Mouse (Mus musculus) lung, embryonic 15.5 days (tissue): ENCODE results near the gene Rhag. TPM values are rescaled to one million over a fixed set of nuclear protein-coding genes. Genes with fewer than 3 reads are reported as not detected.

Experiments
- ATAC-seq: fragments of 200-750 bp; cut with Nextera tagmentation; 2 replicates; pipeline ENCODE4 v1.8.0; 2017; ENCODE audit warnings: moderate number of reproducible peaks, borderline replicate concordance; ENCODE audit not compliant: low FRiP score, low TSS enrichment; ENCODE audit errors: extremely low read depth
- H3K27ac ChIP-seq: fragments of 300-500 bp; sonication (generic); 2 replicates; pipeline ENCODE4 v1.5.1; 2015; ENCODE audit warnings: moderate library complexity, mild to moderate bottlenecking, inconsistent platforms
- H3K27me3 ChIP-seq: fragments of 300-500 bp; sonication (generic); 2 replicates; pipeline ENCODE4 v1.6.1; 2015; ENCODE audit warnings: inconsistent platforms
- H3K36me3 ChIP-seq: fragments of 300-500 bp; sonication (generic); 2 replicates; pipeline ENCODE4 v1.6.1; 2015; ENCODE audit warnings: inconsistent platforms
- H3K4me1 ChIP-seq: fragments of 300-500 bp; sonication (generic); 2 replicates; pipeline ENCODE4 v1.6.1; 2015; ENCODE audit warnings: inconsistent platforms
- H3K4me2 ChIP-seq: fragments of 300-500 bp; sonication (generic); 2 replicates; pipeline ENCODE4 v1.6.1; 2015; ENCODE audit warnings: inconsistent platforms, mild to moderate bottlenecking, moderate library complexity
- H3K4me3 ChIP-seq: fragments of 300-500 bp; sonication (generic); 2 replicates; pipeline ENCODE4 v1.5.1; 2015; ENCODE audit warnings: mild to moderate bottlenecking, inconsistent platforms
- H3K9ac ChIP-seq: fragments of 300-500 bp; sonication (generic); 2 replicates; pipeline ENCODE4 v1.6.1; 2015; ENCODE audit warnings: inconsistent platforms
- H3K9me3 ChIP-seq: fragments of 300-500 bp; sonication (generic); 2 replicates; pipeline ENCODE4 v1.6.1; 2016; ENCODE audit warnings: inconsistent platforms
- WGBS: fragments of 180-500 bp; shearing (Covaris S2); methylation state at CpG from one replicate; pipeline ENCODE4 v1.1.7; 2015; 5-methylcytosine and 5-hydroxymethylcytosine counted together
- polyA plus RNA-seq: library from polyadenylated mRNA; unstranded; fragments of >200 nt; fragmentation: Nextera tagmentation; extraction: Ambion mirVana; gene quantifications from 2 replicates; pipeline ENCODE4 v1.2.1, GENCODE M21; 2015

Rhag gene
- polyA plus RNA-seq, 1 experiment from 2014 or later: 0.89 TPM

- H3K27me3 ChIP-seq: no peaks in the 10 kb centered on the region
- ATAC-seq: no peak
- 66% methylated on average over 4 of the region's 4 CpGs for WGBS
Observed at GRCm38 (mm10) chr17:40817340-40817943, 6.5 kb downstream of the Rhag start.

GRCm38 (mm10) chr17:40821477-40821876, 10.6 kb downstream of the Rhag start:
- peak; percentile 49; the same call in 1 of the 2 replicates for ATAC-seq
- no peaks in the 10 kb centered on the region for H3K9me3 ChIP-seq
- no peaks in the 10 kb centered on the region for H3K36me3 ChIP-seq
- no peak overlapping the region for H3K9ac ChIP-seq
- H3K4me1 ChIP-seq: no peaks in the 10 kb centered on the region
- H3K4me2 ChIP-seq: no peak overlapping the region
- no peak overlapping the region for H3K27ac ChIP-seq
- WGBS: 38% methylated on average over 9 of the region's 9 CpGs
- no peak overlapping the region for H3K4me3 ChIP-seq
- H3K27me3 ChIP-seq: no peaks in the 10 kb centered on the region

More at GRCm38 (mm10) chr17:40817340-40817943, 6.5 kb downstream of the Rhag start:
- Histone ChIP-seq H3K4me3 (no peak overlapping the region), H3K4me1 (no peaks in the 10 kb centered on the region), H3K27ac (no peak overlapping the region), H3K9me3 (no peaks in the 10 kb centered on the region), H3K4me2 (no peak overlapping the region), H3K9ac (no peak overlapping the region), H3K36me3 (no peaks in the 10 kb centered on the region)

- Histone ChIP-seq H3K9me3 (no peaks in the 10 kb centered on the region), H3K4me2 (no peak overlapping the region), H3K36me3 (no peaks in the 10 kb centered on the region), H3K4me1 (no peaks in the 10 kb centered on the region), H3K4me3 (no peak overlapping the region), H3K27me3 (no peaks in the 10 kb centered on the region), H3K27ac (no peak overlapping the region), H3K9ac (no peak overlapping the region)
- ATAC-seq: no peak
- WGBS: 13% methylated on average over 4 of the region's 4 CpGs
Observed at GRCm38 (mm10) chr17:40823817-40824216, 12.9 kb downstream of the Rhag start.

- no peaks in the 10 kb centered on the region for H3K36me3 ChIP-seq
- no peaks in the 10 kb centered on the region for H3K9me3 ChIP-seq
- no peak for ATAC-seq
- no peak overlapping the region for H3K4me3 ChIP-seq
- no peak overlapping the region for H3K4me2 ChIP-seq
- no peaks in the 10 kb centered on the region for H3K27me3 ChIP-seq
- H3K4me1 ChIP-seq: no peaks in the 10 kb centered on the region
- WGBS: 48% methylated on average over 8 of the region's 8 CpGs
- no peak overlapping the region for H3K9ac ChIP-seq
- H3K27ac ChIP-seq: no peak overlapping the region
Observed at GRCm38 (mm10) chr17:40824549-40824948, 13.6 kb downstream of the Rhag start.

- H3K4me2 ChIP-seq: no peak overlapping the region
- no peaks in the 10 kb centered on the region for H3K36me3 ChIP-seq
- 43% methylated on average over 2 of the region's 2 CpGs for WGBS
- no peak overlapping the region for H3K9ac ChIP-seq
- no peaks in the 10 kb centered on the region for H3K27me3 ChIP-seq
- no peaks in the 10 kb centered on the region for H3K9me3 ChIP-seq
- H3K4me3 ChIP-seq: no peak overlapping the region
- H3K4me1 ChIP-seq: no peaks in the 10 kb centered on the region
- no peak overlapping the region for H3K27ac ChIP-seq
- ATAC-seq: no peak
Observed at GRCm38 (mm10) chr17:40831870-40832269, 20.9 kb downstream of the Rhag start.

GRCm38 (mm10) chr17:40837308-40837707, 26.4 kb downstream of the Rhag start:
- H3K9me3 ChIP-seq: no peaks in the 10 kb centered on the region
- H3K4me3 ChIP-seq: no peak overlapping the region
- H3K36me3 ChIP-seq: no peaks in the 10 kb centered on the region
- no peak overlapping the region for H3K4me2 ChIP-seq
- no peak for ATAC-seq
- H3K9ac ChIP-seq: no peak overlapping the region
- no peak overlapping the region for H3K27ac ChIP-seq
- H3K27me3 ChIP-seq: no peaks in the 10 kb centered on the region
- no peaks in the 10 kb centered on the region for H3K4me1 ChIP-seq

- no peaks in the 10 kb centered on the region for H3K27me3 ChIP-seq
- no peaks in the 10 kb centered on the region for H3K9me3 ChIP-seq
- H3K9ac ChIP-seq: no peak overlapping the region
- H3K4me1 ChIP-seq: no peaks in the 10 kb centered on the region
- H3K4me2 ChIP-seq: no peak overlapping the region
- no peak for ATAC-seq
- H3K27ac ChIP-seq: no peak overlapping the region
- H3K4me3 ChIP-seq: no peak overlapping the region
- no peaks in the 10 kb centered on the region for H3K36me3 ChIP-seq
Observed at GRCm38 (mm10) chr17:40855065-40855464, 44.1 kb downstream of the Rhag start.

GRCm38 (mm10) chr17:40868952-40869747, 58.2 kb downstream of the Rhag start:
- H3K27me3 ChIP-seq: no peaks in the 10 kb centered on the region
- peak overlapping the region; percentile 73 for H3K27ac ChIP-seq
- H3K4me1 ChIP-seq: no peaks in the 10 kb centered on the region
- WGBS: 27% methylated on average over 10 of the region's 10 CpGs
- H3K9ac ChIP-seq: no peak overlapping the region
- ATAC-seq: peak; percentile 69; the same call in 1 of the 2 replicates
- H3K9me3 ChIP-seq: no peaks in the 10 kb centered on the region
- no peak overlapping the region for H3K4me3 ChIP-seq
- no peak overlapping the region for H3K4me2 ChIP-seq
- H3K36me3 ChIP-seq: no peaks in the 10 kb centered on the region

GRCm38 (mm10) chr17:40872626-40873025, 61.7 kb downstream of the Rhag start:
- no peaks in the 10 kb centered on the region for H3K36me3 ChIP-seq
- H3K4me1 ChIP-seq: no peaks in the 10 kb centered on the region
- H3K9me3 ChIP-seq: no peaks in the 10 kb centered on the region
- no peak overlapping the region for H3K27ac ChIP-seq
- H3K27me3 ChIP-seq: no peaks in the 10 kb centered on the region
- H3K4me3 ChIP-seq: no peak overlapping the region
- ATAC-seq: no peak
- no peak overlapping the region for H3K9ac ChIP-seq
- WGBS: 90% methylated on average over 6 of the region's 6 CpGs
- no peak overlapping the region for H3K4me2 ChIP-seq

- H3K36me3 ChIP-seq: no peaks in the 10 kb centered on the region
- H3K9me3 ChIP-seq: no peaks in the 10 kb centered on the region
- H3K9ac ChIP-seq: no peak overlapping the region
- no peak overlapping the region for H3K4me2 ChIP-seq
- H3K4me3 ChIP-seq: no peak overlapping the region
- H3K4me1 ChIP-seq: no peaks in the 10 kb centered on the region
- WGBS: 32% methylated on average over 2 of the region's 2 CpGs
- no peak overlapping the region for H3K27ac ChIP-seq
- H3K27me3 ChIP-seq: no peaks in the 10 kb centered on the region
- ATAC-seq: no peak
Observed at GRCm38 (mm10) chr17:40873582-40874011, 62.7 kb downstream of the Rhag start.

GRCm38 (mm10) chr17:40874701-40875100, 63.8 kb downstream of the Rhag start:
- Histone ChIP-seq H3K9ac (no peak overlapping the region), H3K4me2 (no peak overlapping the region), H3K9me3 (no peaks in the 10 kb centered on the region), H3K4me3 (no peak overlapping the region), H3K4me1 (no peaks in the 10 kb centered on the region), H3K27ac (no peak overlapping the region), H3K27me3 (no peaks in the 10 kb centered on the region), H3K36me3 (no peaks in the 10 kb centered on the region)
- ATAC-seq: no peak
- WGBS: 70% methylated on average over 3 of the region's 3 CpGs

GRCm38 (mm10) chr17:40875568-40875967, 64.6 kb downstream of the Rhag start:
- H3K9me3 ChIP-seq: no peaks in the 10 kb centered on the region
- H3K27ac ChIP-seq: no peak overlapping the region
- no peak overlapping the region for H3K9ac ChIP-seq
- H3K4me3 ChIP-seq: no peak overlapping the region
- WGBS: 90% methylated on average over 1 of the region's 1 CpGs
- H3K36me3 ChIP-seq: no peaks in the 10 kb centered on the region
- no peak for ATAC-seq
- H3K27me3 ChIP-seq: no peaks in the 10 kb centered on the region
- no peaks in the 10 kb centered on the region for H3K4me1 ChIP-seq
- H3K4me2 ChIP-seq: no peak overlapping the region
